In the genomic region with DNA sequence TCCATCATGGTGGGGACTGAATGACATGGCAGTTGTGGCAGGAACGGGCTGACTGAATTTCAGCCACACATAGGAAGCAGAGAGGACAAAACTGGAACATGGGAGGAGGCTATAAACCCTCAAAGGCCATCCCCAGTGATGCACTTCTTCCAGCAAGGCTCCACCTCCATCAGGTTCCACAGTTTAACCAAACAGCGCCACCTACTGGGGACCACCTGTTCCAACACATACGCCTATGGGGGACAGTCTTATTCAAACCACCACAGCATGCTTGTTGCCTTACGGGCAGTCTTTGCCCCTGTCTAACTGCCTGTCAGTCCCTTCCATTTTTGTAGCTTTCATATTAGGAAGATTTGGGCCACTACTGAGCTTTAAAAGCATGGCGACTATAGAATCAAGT, we compare ENCODE assay signal across 29 mouse cellular contexts. TPM values are rescaled to one million over a fixed set of nuclear protein-coding genes. Genes with fewer than 3 reads are reported as not detected.
DNase-seq lines count a peak whose midpoint lies in the region; ATAC-seq and TF ChIP-seq lines count a peak whose summit lies in the region.
"Had no signal": no experiment of that assay in that cellular context is flagged by ENCODE, and none has a peak within 500 bp of the region (broad histone marks: within the 10 kb centered on the region; RNA-seq: fewer than 3 reads in every experiment).

No protein-coding gene starts in this region.

- no peak for ATAC-seq in granulocyte monocyte progenitor cell, adult 5-6 weeks (replicated peaks; ENCODE audit: poor library complexity, severe bottlenecking)
- ATAC-seq: CD4-positive, CD25-positive, alpha-beta regulatory T cell, adult 4 months; forebrain, embryonic 14.5 days; lung, postnatal 0 days; midbrain, embryonic 15.5 days had no signal

- H3K4me1 ChIP-seq in E14TG2a.4 (replicated peaks; ENCODE audit: low read depth, low read length) (peaks cover 8% of the 10 kb centered on the region; the same call in 1 of the 2 replicates), MEL (ENCODE audit: control insufficient read depth in 1 of 2, insufficient read depth in 2 of 2, low read length in 2 of 2) (no peaks in the 10 kb centered on the region)
- H3K4me1 ChIP-seq: heart, embryonic 12.5 days; hindbrain, embryonic 13.5 days; limb, embryonic 12.5 days; midbrain, embryonic 15.5 days had no signal

- no peak overlapping the region for H3K9ac ChIP-seq in MEL (ENCODE audit: control insufficient read depth, low read depth, low read length, poor library complexity, severe bottlenecking)
- H3K9ac ChIP-seq: heart, embryonic 12.5 days; hindbrain, embryonic 13.5 days; limb, embryonic 12.5 days; midbrain, embryonic 15.5 days had no signal

- H3K9me3 ChIP-seq in E14TG2a.4 (ENCODE audit: low read length) (peaks cover 28% of the 10 kb centered on the region), MEL (replicated peaks; ENCODE audit: insufficient read depth, low read length) (no peaks in the 10 kb centered on the region)
- H3K9me3 ChIP-seq: hindbrain, embryonic 13.5 days; midbrain, embryonic 15.5 days had no signal

- H3K27me3 ChIP-seq in E14TG2a.4 (ENCODE audit: insufficient read depth, low read length) (no peaks in the 10 kb centered on the region), MEL (ENCODE audit: control insufficient read depth in 1 of 2, insufficient read depth in 2 of 2, low read length in 2 of 2) (no peaks in the 10 kb centered on the region)
- H3K27me3 ChIP-seq: heart, embryonic 12.5 days; hindbrain, embryonic 13.5 days; limb, embryonic 12.5 days; midbrain, embryonic 15.5 days had no signal

- TF ChIP-seq CTCF in left cerebral cortex, adult 2 months (IDR thresholded peaks at IDR 0.05): peak; percentile 21
- TF ChIP-seq CTCF in E14TG2a.4 (conservative IDR thresholded peaks at IDR 0.05; ENCODE audit: low read length) (peak; percentile 47), MEL (IDR thresholded peaks at IDR 0.05 in 2 of 3, conservative IDR thresholded peaks at IDR 0.05 in 1 of 3; ENCODE audit: control insufficient read depth in 1 of 3, insufficient read depth in 1 of 3, low read depth in 2 of 3, low read length in 3 of 3, poor library complexity in 1 of 3, severe bottlenecking in 1 of 3) (peak in 2 of 3 experiments; percentile 9 to 14; a peak in 1 of 6 replicates)

- no peak for TF ChIP-seq EP300 in MEL (IDR thresholded peaks at IDR 0.05; ENCODE audit: low read depth in 1 of 2, low read length in 2 of 2)

- no peaks in the 10 kb centered on the region for H3K79me2 ChIP-seq in MEL (ENCODE audit: control insufficient read depth, insufficient read depth, low read length, poor library complexity)

- H3K36me3 ChIP-seq in E14TG2a.4 (ENCODE audit: insufficient read depth, low read length): peaks cover 47% of the 10 kb centered on the region
- H3K36me3 ChIP-seq in MEL (ENCODE audit: control insufficient read depth in 1 of 2, insufficient read depth in 2 of 2, low read length in 2 of 2): no peaks in the 10 kb centered on the region
- H3K36me3 ChIP-seq: heart, embryonic 12.5 days; hindbrain, embryonic 13.5 days; limb, embryonic 12.5 days; midbrain, embryonic 15.5 days had no signal

- no peak overlapping the region for H3K4me3 ChIP-seq in left cerebral cortex, adult 2 months
- H3K4me3 ChIP-seq in E14TG2a.4 (replicated peaks; ENCODE audit: low read length) (no peak overlapping the region), MEL (ENCODE audit: control insufficient read depth in 1 of 2, insufficient read depth in 1 of 2, low read depth in 2 of 2, low read length in 2 of 2) (no peak overlapping the region)
- H3K4me3 ChIP-seq: heart, embryonic 12.5 days; hindbrain, embryonic 13.5 days; limb, embryonic 12.5 days; midbrain, embryonic 15.5 days had no signal

- TF ChIP-seq POLR2A in MEL (IDR thresholded peaks at IDR 0.05; ENCODE audit: control insufficient read depth in 1 of 2, insufficient read depth in 1 of 2, low read depth in 1 of 2, low read length in 2 of 2, poor library complexity in 1 of 2): no peak

- H3K27ac ChIP-seq in left cerebral cortex, adult 2 months: no peak overlapping the region
- no peak overlapping the region for H3K27ac ChIP-seq in MEL (ENCODE audit: control insufficient read depth, low read depth, low read length)
- H3K27ac ChIP-seq: hindbrain, embryonic 13.5 days; limb, embryonic 12.5 days; midbrain, embryonic 15.5 days had no signal

- intact Hi-C loops in heart, postnatal 10 days (cut with DNase I): no loop called here
- intact Hi-C loops in left cerebral cortex, adult 2 months (cut with DNase I): no loop called here

- peak; percentile 8 for DNase-seq in heart, postnatal 4 days
- no peak for DNase-seq in heart, postnatal 10 days
- no peak for DNase-seq in left cerebral cortex, adult 2 months (ENCODE audit: extremely low spot score in 1 of 2, low spot score in 2 of 2)
- no peak for DNase-seq in left cerebral cortex, adult 18-20 months (ENCODE audit: low spot score in 2 of 2)
- DNase-seq in MEL (ENCODE audit: low read depth, low spot score): no peak
- DNase-seq in retina, embryonic 14.5 days (ENCODE audit: low spot score): no peak
- DNase-seq: adrenal gland, postnatal 36 days; cerebellum, adult 2 months; cerebellum, postnatal 14 days; gastrocnemius, postnatal 14 days; heart, adult 11 months; heart, postnatal 14 days; kidney, adult 18-20 months; kidney, postnatal 4 days; layer of hippocampus, adult 9-11 months; lung, postnatal 4 days; right cerebral cortex, adult 18-20 months; spleen, adult 18-20 months; thymus, postnatal 4 days had no signal

- no peak for TF ChIP-seq RAD21 in MEL (IDR thresholded peaks at IDR 0.05; ENCODE audit: low read depth, low read length)

TF ChIP-seq in MEL, 35 proteins besides CTCF, POLR2A, EP300 and RAD21:
- TF ChIP-seq ELF1 (IDR thresholded peaks at IDR 0.05; ENCODE audit: low read depth, low read length) (no peak), MYB (IDR thresholded peaks at IDR 0.05; ENCODE audit: low read depth, low read length) (no peak), ZNF384 (IDR thresholded peaks at IDR 0.05; ENCODE audit: low read depth, low read length) (no peak), UBTF (IDR thresholded peaks at IDR 0.05; ENCODE audit: borderline replicate concordance, insufficient read depth, low read depth, low read length) (no peak)
TF ChIP-seq in MEL: peak in this region for 0.

RNA-seq across cellular contexts. Expression of gene Fam13c, which starts 52.6 kb away (rescaled TPM):
- 1 to 10 TPM; 7.2 to 8.2 TPM for total RNA-seq in heart, postnatal 4 days (2021)
- total RNA-seq in heart, postnatal 10 days (2021): 1 to 10 TPM; 6.9 to 8.9 TPM
- total RNA-seq in left cerebral cortex, adult 2 months (2021): 10 to 100 TPM; 56.5 to 69.2 TPM
- total RNA-seq in left cerebral cortex, adult 18-20 months (2021): 10 to 100 TPM; 68.1 to 71.9 TPM
- not detected in 2 replicates for total RNA-seq in MEL (2012; rRNA removed)
- polyA plus RNA-seq in MEL (2012; ENCODE audit: insufficient read depth in 1 of 2, insufficient read length in 2 of 2, low read depth in 1 of 2, low replicate concordance in 2 of 2, missing spikeins in 1 of 2): not detected
- total RNA-seq in granulocyte monocyte progenitor cell, adult 5-6 weeks (2014; fragmentation: Nextera tagmentation): not detected in 2 replicates
- total RNA-seq in granulocyte monocyte progenitor cell, adult 5-6 weeks (2017): not detected in 2 replicates
- total RNA-seq: neutrophil, adult 5-6 weeks had no signal
- polyA plus RNA-seq: CD4-positive, CD25-positive, alpha-beta regulatory T cell, adult 4 months had no signal

Comparison
In these comparisons a context has a peak if more than half of its experiments do, and no peak if none do; other contexts are left out.
1. RNA of gene Fam13c, which starts 52.6 kb away (total RNA-seq): 68.1 to 71.9 TPM in left cerebral cortex, adult 18-20 months and 56.5 to 69.2 TPM in left cerebral cortex, adult 2 months; 6.9 to 8.9 TPM in heart, postnatal 10 days, 7.2 to 8.2 TPM in heart, postnatal 4 days, not detected in MEL and not detected in granulocyte monocyte progenitor cell, adult 5-6 weeks; every median in the first group is over 4 times any median in the second.
2. Peak in every context shown above with its lines, with median percentiles within 50 percentile points of each other: CTCF ChIP-seq.